Mouse (Mus musculus) limb, embryonic 13.5 days (tissue): Measurements from ENCODE around the gene Tmem104. TPM values are rescaled to one million over a fixed set of nuclear protein-coding genes. Genes with fewer than 3 reads are reported as not detected.

ENCODE experiments used
- ATAC-seq: fragments of 200-750 bp; cut with Nextera tagmentation; 2 replicates; pipeline ENCODE4 v1.8.0; 2017; ENCODE audit warnings: low read depth, moderate number of reproducible peaks, moderate TSS enrichment; ENCODE audit not compliant: low FRiP score
- H3K27ac ChIP-seq: fragments of 300-500 bp; sonication (generic); 2 replicates; pipeline ENCODE4 v1.5.1; 2015; ENCODE audit warnings: inconsistent platforms, mild to moderate bottlenecking, moderate library complexity
- H3K27me3 ChIP-seq: fragments of 300-500 bp; sonication (generic); 2 replicates; pipeline ENCODE4 v1.6.1; 2015; ENCODE audit warnings: mild to moderate bottlenecking, inconsistent platforms
- H3K36me3 ChIP-seq: fragments of 300-500 bp; sonication (generic); 2 replicates; pipeline ENCODE4 v1.6.1; 2015; ENCODE audit warnings: inconsistent platforms, mild to moderate bottlenecking, moderate library complexity
- H3K4me1 ChIP-seq: fragments of 300-500 bp; sonication (generic); 2 replicates; pipeline ENCODE4 v1.6.1; 2015; ENCODE audit warnings: inconsistent platforms
- H3K4me2 ChIP-seq: fragments of 300-500 bp; sonication (generic); replicated peaks from 2 replicates; pipeline ENCODE4 v1.6.1; 2015; ENCODE audit warnings: inconsistent platforms, mild to moderate bottlenecking, moderate library complexity
- H3K4me3 ChIP-seq: fragments of 300-500 bp; sonication (generic); 2 replicates; pipeline ENCODE4 v1.5.1; 2015; ENCODE audit warnings: moderate library complexity, mild to moderate bottlenecking, inconsistent platforms
- H3K9ac ChIP-seq: fragments of 300-500 bp; sonication (generic); 2 replicates; pipeline ENCODE4 v1.6.1; 2015; ENCODE audit warnings: mild to moderate bottlenecking, inconsistent platforms
- H3K9me3 ChIP-seq: fragments of 300-500 bp; sonication (generic); 2 replicates; pipeline ENCODE4 v1.6.1; 2016; ENCODE audit warnings: inconsistent platforms
- WGBS: fragments of 180-500 bp; shearing (Covaris S2); methylation state at CpG from one replicate; pipeline ENCODE4 v1.1.7; 2015; 5-methylcytosine and 5-hydroxymethylcytosine counted together
- polyA plus RNA-seq: library from polyadenylated mRNA; unstranded; fragments of >200 nt; fragmentation: Nextera tagmentation; extraction: Ambion mirVana; gene quantifications from 2 replicates; pipeline ENCODE4 v1.2.1, GENCODE M21; 2015

The Tmem104 gene
- polyA plus RNA-seq, 1 experiment from 2014 or later = 10.9 TPM

DNA sequence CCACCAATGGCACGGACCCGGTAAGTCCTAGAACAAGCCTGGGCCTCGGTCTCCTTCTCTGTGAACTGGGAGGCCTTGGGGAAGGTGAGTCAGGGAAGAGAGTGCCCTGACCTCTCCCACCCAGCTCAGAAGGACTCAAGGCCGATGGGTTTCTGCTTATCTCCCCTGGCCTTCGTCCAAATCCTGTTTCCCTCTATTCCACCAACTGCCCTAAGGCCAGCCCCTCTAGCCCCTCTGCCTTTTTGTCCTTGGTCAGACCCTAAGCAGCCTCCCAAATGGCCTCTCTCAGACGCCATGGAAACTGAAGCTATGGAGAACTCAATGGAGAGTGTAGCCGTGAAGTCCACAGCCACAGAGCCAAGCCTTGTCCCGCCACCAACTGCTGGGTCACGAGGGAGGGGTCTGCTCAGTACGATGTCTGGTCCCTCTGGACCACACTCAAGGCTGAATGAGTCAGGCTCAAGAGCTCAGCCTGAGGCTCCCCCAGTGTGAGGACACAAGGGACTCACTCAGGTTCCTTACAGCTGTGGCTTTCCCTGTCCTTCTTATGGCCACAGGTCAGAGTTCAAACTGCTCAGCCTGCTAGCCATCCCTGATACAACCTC lies 85.7 kb downstream of the Tmem104 start:
- H3K4me3 ChIP-seq = no peak overlapping the region
- no peak overlapping the region for H3K4me2 ChIP-seq
- no peak overlapping the region for H3K27ac ChIP-seq
- H3K4me1 ChIP-seq = peaks cover 16% of the 10 kb centered on the region
- no peaks in the 10 kb centered on the region for H3K9me3 ChIP-seq
- peaks cover 26% of the 10 kb centered on the region for H3K27me3 ChIP-seq
- peaks cover 27% of the 10 kb centered on the region for H3K36me3 ChIP-seq
- WGBS = 78% methylated on average over 10 of the region's 10 CpGs
- no peak for ATAC-seq
- no peak overlapping the region; the same call in 1 of the 2 replicates for H3K9ac ChIP-seq

DNA sequence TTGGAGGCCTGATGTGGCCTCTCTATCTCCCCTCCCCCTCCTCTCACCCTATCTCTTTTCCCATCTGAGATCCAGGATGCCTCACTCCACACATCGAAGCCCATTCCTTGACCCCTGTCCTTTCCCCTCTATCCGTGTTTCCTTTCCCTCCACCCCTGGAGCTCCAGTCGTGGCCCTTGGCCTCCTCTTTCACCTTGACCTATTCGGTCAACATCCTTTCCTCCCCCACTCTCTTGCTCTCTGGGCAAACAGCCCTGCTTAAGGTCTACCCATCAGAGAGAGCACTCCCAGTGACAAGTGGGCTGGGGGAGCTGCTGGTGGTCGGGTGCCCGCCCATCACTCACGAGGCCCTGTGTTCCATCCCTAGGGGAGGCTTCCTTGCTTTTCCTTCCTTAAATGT lies 86.4 kb downstream of the Tmem104 start:
- peak overlapping the region; percentile 27; the same call in 1 of the 2 replicates for H3K9ac ChIP-seq
- no peak for ATAC-seq
- H3K36me3 ChIP-seq = peaks cover 21% of the 10 kb centered on the region
- peaks cover 19% of the 10 kb centered on the region for H3K27me3 ChIP-seq
- no peak overlapping the region for H3K27ac ChIP-seq
- H3K4me3 ChIP-seq = no peak overlapping the region
- WGBS = 59% methylated on average over 7 of the region's 7 CpGs
- no peaks in the 10 kb centered on the region for H3K9me3 ChIP-seq
- no peak overlapping the region for H3K4me2 ChIP-seq
- H3K4me1 ChIP-seq = peaks cover 19% of the 10 kb centered on the region

DNA sequence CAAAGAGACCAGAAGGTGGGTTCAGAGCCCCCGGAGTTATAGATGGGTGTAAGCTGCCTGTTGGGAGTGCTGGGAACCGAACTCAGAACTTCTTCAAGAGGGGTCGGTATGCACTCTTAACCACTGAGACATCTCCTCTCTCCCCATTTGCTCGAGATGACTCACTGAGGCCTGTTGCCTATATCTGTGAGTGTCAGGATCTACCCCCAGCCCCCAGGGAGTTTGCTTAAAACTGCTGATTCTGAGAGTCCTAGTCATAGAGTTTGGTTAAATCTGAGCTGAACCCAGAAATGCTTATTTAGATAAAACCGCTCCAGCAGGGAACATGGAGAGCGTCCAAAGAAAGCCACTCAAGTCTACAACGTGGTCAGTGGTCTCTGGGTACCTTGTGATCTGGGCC lies 86.9 kb downstream of the Tmem104 start:
- ATAC-seq = no peak
- Histone ChIP-seq H3K4me1 (peaks cover 19% of the 10 kb centered on the region), H3K27me3 (peaks cover 14% of the 10 kb centered on the region), H3K27ac (no peak overlapping the region), H3K36me3 (peaks cover 16% of the 10 kb centered on the region), H3K9ac (peak overlapping the region; percentile 27; the same call in 1 of the 2 replicates), H3K4me2 (no peak overlapping the region), H3K9me3 (no peaks in the 10 kb centered on the region), H3K4me3 (no peak overlapping the region)
- 82% methylated on average over 7 of the region's 7 CpGs for WGBS

GRCm38 (mm10) chr11:115274771-115275170 lies 87.5 kb downstream of the Tmem104 start:
- H3K4me2 ChIP-seq = no peak overlapping the region
- H3K36me3 ChIP-seq = peaks cover 12% of the 10 kb centered on the region; the same call in 1 of the 2 replicates
- 82% methylated on average over 6 of the region's 6 CpGs for WGBS
- H3K27ac ChIP-seq = no peak overlapping the region
- H3K4me3 ChIP-seq = no peak overlapping the region
- H3K27me3 ChIP-seq = peaks cover 9% of the 10 kb centered on the region
- no peaks in the 10 kb centered on the region for H3K9me3 ChIP-seq
- no peak overlapping the region for H3K9ac ChIP-seq
- peaks cover 19% of the 10 kb centered on the region for H3K4me1 ChIP-seq
- ATAC-seq = no peak

- peak overlapping the region; percentile 81 for H3K4me2 ChIP-seq
- peaks cover 12% of the 10 kb centered on the region; the same call in 1 of the 2 replicates for H3K36me3 ChIP-seq
- WGBS = 83% methylated on average over 6 of the region's 6 CpGs
- H3K27me3 ChIP-seq = peaks cover 5% of the 10 kb centered on the region; the same call in 1 of the 2 replicates
- no peak for ATAC-seq
- no peaks in the 10 kb centered on the region for H3K9me3 ChIP-seq
- peak overlapping the region; percentile 66; the same call in 1 of the 2 replicates for H3K4me3 ChIP-seq
- H3K4me1 ChIP-seq = peaks cover 19% of the 10 kb centered on the region
- no peak overlapping the region for H3K27ac ChIP-seq
- H3K9ac ChIP-seq = no peak overlapping the region
Measured at GRCm38 (mm10) chr11:115275509-115275908, 88.2 kb downstream of the Tmem104 start.

DNA sequence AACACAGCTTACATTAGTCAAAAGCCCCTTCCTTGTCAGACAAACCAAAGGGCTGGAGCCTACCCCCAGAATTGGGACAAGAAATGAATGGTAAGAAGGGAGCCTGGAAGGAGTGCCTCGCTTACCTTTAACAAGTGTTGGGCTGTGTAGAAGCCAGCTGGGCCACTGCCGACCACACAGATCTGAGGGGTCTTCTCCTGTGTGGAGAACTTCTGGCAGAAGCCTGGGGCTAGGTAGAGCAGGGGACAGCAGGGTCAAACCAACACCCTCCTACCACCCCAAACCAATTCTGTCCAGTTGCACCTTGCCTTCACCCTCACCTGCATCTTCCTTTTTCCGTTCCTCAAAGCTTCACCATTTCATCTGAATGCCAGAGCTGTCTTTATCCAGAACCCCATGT lies 88.7 kb downstream of the Tmem104 start:
- WGBS = 63% methylated on average over 3 of the region's 3 CpGs
- H3K27ac ChIP-seq = no peak overlapping the region
- peak overlapping the region; percentile 81 for H3K4me2 ChIP-seq
- H3K9me3 ChIP-seq = no peaks in the 10 kb centered on the region
- H3K27me3 ChIP-seq = peaks cover 5% of the 10 kb centered on the region; the same call in 1 of the 2 replicates
- peak overlapping the region; percentile 82 for H3K9ac ChIP-seq
- ATAC-seq = no peak
- H3K4me3 ChIP-seq = peak overlapping the region; percentile 66
- H3K36me3 ChIP-seq = peaks cover 12% of the 10 kb centered on the region; the same call in 1 of the 2 replicates
- peaks cover 19% of the 10 kb centered on the region for H3K4me1 ChIP-seq

GRCm38 (mm10) chr11:115276780-115277603 lies 89.7 kb downstream of the Tmem104 start, which contains the start of gene Fdxr:
Gene Fdxr (minus strand): TSS chr11:115277050.
- under 1% methylated on average over 42 of the region's 42 CpGs for WGBS
- H3K4me1 ChIP-seq = peaks cover 19% of the 10 kb centered on the region
- no peaks in the 10 kb centered on the region for H3K27me3 ChIP-seq
- peak; percentile 97 for ATAC-seq
- H3K9me3 ChIP-seq = no peaks in the 10 kb centered on the region
- peaks cover 3% of the 10 kb centered on the region; the same call in 1 of the 2 replicates for H3K36me3 ChIP-seq
- peak within 1 kb of the TSS; percentile 81 for H3K4me2 ChIP-seq
- H3K4me3 ChIP-seq = peak within 1 kb of the TSS; percentile 66
- peak within 1 kb of the TSS; percentile 67; the same call in 1 of the 2 replicates for H3K27ac ChIP-seq
- H3K9ac ChIP-seq = peak within 1 kb of the TSS; percentile 82

- H3K4me1 ChIP-seq = peaks cover 19% of the 10 kb centered on the region
- H3K9me3 ChIP-seq = no peaks in the 10 kb centered on the region
- peak overlapping the region; percentile 70 for H3K4me2 ChIP-seq
- H3K9ac ChIP-seq = peak overlapping the region; percentile 68
- H3K27ac ChIP-seq = peak overlapping the region; percentile 49; the same call in 1 of the 2 replicates
- no peaks in the 10 kb centered on the region for H3K36me3 ChIP-seq
- ATAC-seq = no peak
- H3K27me3 ChIP-seq = no peaks in the 10 kb centered on the region
- 23% methylated on average over 7 of the region's 7 CpGs for whole genome bisulfite sequencing
- peak overlapping the region; percentile 66 for H3K4me3 ChIP-seq
Measured at GRCm38 (mm10) chr11:115277604-115277975, 90.3 kb downstream of the Tmem104 start.

DNA sequence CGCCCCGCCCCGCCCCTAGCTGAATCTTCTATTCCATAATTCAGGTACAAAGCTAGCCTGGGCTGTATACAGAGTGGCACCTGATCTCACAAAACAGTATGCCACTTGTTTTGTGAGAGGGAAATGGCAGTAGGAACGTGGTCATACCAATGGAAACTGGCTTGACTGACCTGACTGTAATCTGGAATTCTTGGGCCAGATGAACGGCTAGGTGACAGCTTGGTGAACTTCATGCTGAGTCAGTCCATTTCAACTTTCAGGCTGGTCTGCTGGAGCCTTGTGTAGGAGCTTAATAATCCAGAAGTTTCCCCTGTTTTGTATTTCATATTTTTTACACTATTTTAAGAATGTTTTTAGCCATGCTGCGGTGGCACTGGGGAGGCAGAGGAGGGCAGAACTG lies 90.9 kb downstream of the Tmem104 start:
- Histone ChIP-seq H3K9me3 (no peaks in the 10 kb centered on the region), H3K36me3 (no peaks in the 10 kb centered on the region), H3K4me1 (peaks cover 19% of the 10 kb centered on the region), H3K4me2 (peak overlapping the region; percentile 70), H3K9ac (no peak overlapping the region), H3K27ac (no peak overlapping the region), H3K27me3 (no peaks in the 10 kb centered on the region), H3K4me3 (peak overlapping the region; percentile 66)
- no peak for ATAC-seq
- 75% methylated on average over 6 of the region's 6 CpGs for WGBS

DNA sequence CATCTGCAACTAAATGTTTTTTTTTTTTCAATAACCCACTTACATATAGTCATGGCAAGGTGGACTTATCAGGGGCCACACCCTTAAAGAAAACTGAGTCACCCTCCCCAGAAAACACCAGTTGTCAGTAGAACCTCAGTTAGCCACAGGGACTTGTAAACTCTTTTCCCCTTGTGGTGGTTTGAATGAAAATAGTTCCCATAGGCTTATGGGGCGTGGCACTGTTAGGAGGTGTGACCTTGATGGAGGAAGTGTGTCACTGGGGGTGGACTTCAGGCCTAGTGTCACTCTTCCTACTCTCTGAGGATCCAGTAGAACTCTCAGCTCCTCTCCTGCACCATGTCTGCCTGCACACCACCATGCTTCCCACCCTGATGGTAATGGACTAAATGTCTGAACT lies 92.4 kb downstream of the Tmem104 start:
- Histone ChIP-seq H3K4me3 (no peak overlapping the region), H3K9ac (no peak overlapping the region), H3K9me3 (no peaks in the 10 kb centered on the region), H3K27ac (no peak overlapping the region), H3K4me1 (peaks cover 19% of the 10 kb centered on the region), H3K36me3 (no peaks in the 10 kb centered on the region), H3K27me3 (no peaks in the 10 kb centered on the region), H3K4me2 (no peak overlapping the region)
- ATAC-seq = no peak
- 61% methylated on average over 1 of the region's 1 CpGs for WGBS

DNA sequence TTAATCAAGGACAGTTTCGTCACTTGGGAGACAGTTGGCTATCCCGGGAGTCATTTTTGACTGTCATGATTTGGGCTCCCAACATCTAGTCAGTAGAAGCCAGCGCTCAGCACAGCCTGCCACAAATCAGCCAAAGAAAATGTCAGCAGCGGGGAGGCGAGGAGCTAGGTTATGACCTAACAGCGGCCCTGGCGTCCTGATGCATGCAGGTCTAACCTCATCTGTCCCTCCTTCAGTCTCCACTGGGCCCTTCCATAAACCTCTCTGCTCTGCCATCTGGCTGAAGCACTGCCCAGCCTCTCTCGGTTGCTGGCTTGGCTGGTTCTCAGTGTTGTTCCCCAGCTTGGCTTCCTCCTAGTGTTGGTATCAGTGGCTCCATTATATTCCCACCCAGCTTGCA lies 95.0 kb downstream of the Tmem104 start:
- H3K4me3 ChIP-seq = no peak overlapping the region
- peaks cover 7% of the 10 kb centered on the region; the same call in 1 of the 2 replicates for H3K4me1 ChIP-seq
- no peak overlapping the region; the same call in 1 of the 2 replicates for H3K9ac ChIP-seq
- H3K4me2 ChIP-seq = no peak overlapping the region
- H3K36me3 ChIP-seq = no peaks in the 10 kb centered on the region
- H3K9me3 ChIP-seq = no peaks in the 10 kb centered on the region
- WGBS = 67% methylated on average over 8 of the region's 8 CpGs
- H3K27me3 ChIP-seq = no peaks in the 10 kb centered on the region; the same call in 1 of the 2 replicates
- H3K27ac ChIP-seq = no peak overlapping the region
- no peak for ATAC-seq
